Mouse (Mus musculus): Measurements from ENCODE around the gene Gm42688. TPM values are rescaled to one million over a fixed set of nuclear protein-coding genes. Genes with fewer than 3 reads are reported as not detected.
A peak's percentile ranks its signal among the peaks of the same experiment; 100 is the strongest.

Gm42688 gene
- polyA plus RNA-seq, 1 experiment = 4.2 TPM

GRCm38 (mm10) chr6:83122961-83123360 lies 21.5 kb downstream of the Gm42688 start:
- peaks cover 2% of the 10 kb centered on the region for H3K36me3 ChIP-seq (ENCODE audit: control insufficient read depth, insufficient read depth, low read length)
- no peak overlapping the region for H3K27ac ChIP-seq (ENCODE audit: insufficient read depth, low read depth, low read length)
- no peaks in the 10 kb centered on the region for H3K27me3 ChIP-seq (ENCODE audit: control insufficient read depth, insufficient read depth, low read length)
- H3K4me3 ChIP-seq (ENCODE audit: low read depth, low read length) = no peak overlapping the region
- TF ChIP-seq POLR2A (IDR thresholded peaks at IDR 0.05; ENCODE audit: low read depth, low read length) = no peak
- no peak for TF ChIP-seq CTCF (IDR thresholded peaks at IDR 0.05; ENCODE audit: extremely low read depth, insufficient read length, insufficient replicate concordance, low read depth, low read length)
- 88% methylated on average over 5 of the region's 5 CpGs for WGBS
- H3K4me1 ChIP-seq (ENCODE audit: control insufficient read depth, insufficient read depth, insufficient read length, low read length) = peaks cover 15% of the 10 kb centered on the region

DNA sequence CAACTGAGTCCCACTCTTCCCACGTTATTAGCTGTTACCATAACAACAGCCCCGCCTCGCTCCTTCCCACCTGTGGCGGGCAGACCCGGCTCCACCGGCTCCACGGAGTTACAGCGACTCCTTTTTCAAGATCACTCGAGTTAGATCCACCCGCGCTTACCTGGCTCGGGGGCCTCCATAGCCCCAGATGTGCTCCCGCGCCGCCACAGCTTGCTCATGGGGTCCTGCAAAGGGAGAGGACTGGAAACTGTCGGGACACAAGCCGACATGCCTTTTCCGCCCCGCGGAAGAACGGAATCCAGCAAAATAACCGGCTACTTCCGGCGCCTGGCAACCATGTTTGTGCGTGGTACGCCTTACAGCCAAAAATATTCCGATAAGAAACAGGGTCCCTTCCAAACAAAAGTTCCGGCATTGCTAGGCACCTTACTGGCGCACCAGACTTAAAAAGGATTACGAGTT lies 23.5 kb downstream of the Gm42688 start:
- under 1% methylated on average over 30 of the region's 30 CpGs for WGBS
- Histone ChIP-seq H3K4me3 (ENCODE audit: low read depth, low read length) (peak overlapping the region; percentile 74), H3K4me1 (ENCODE audit: control insufficient read depth, insufficient read depth, insufficient read length, low read length) (peaks cover 13% of the 10 kb centered on the region), H3K27ac (ENCODE audit: insufficient read depth, low read depth, low read length) (peak overlapping the region; percentile 17; the same call in 1 of the 2 replicates), H3K36me3 (ENCODE audit: control insufficient read depth, insufficient read depth, low read length) (no peaks in the 10 kb centered on the region), H3K27me3 (ENCODE audit: control insufficient read depth, insufficient read depth, low read length) (no peaks in the 10 kb centered on the region)
- TF ChIP-seq POLR2A (IDR thresholded peaks at IDR 0.05; ENCODE audit: low read depth, low read length) (peak; percentile 83), CTCF (IDR thresholded peaks at IDR 0.05; ENCODE audit: extremely low read depth, insufficient read length, insufficient replicate concordance, low read depth, low read length) (no peak)

GRCm38 (mm10) chr6:83125331-83125730 lies 23.9 kb downstream of the Gm42688 start, which contains the start of gene Ino80b:
TSS of gene Ino80b (minus strand) at chr6:83125431.
- Histone ChIP-seq H3K27me3 (ENCODE audit: control insufficient read depth, insufficient read depth, low read length) (no peaks in the 10 kb centered on the region), H3K4me3 (ENCODE audit: low read depth, low read length) (peak within 1 kb of the TSS; percentile 74), H3K4me1 (ENCODE audit: control insufficient read depth, insufficient read depth, insufficient read length, low read length) (peaks cover 9% of the 10 kb centered on the region), H3K36me3 (ENCODE audit: control insufficient read depth, insufficient read depth, low read length) (no peaks in the 10 kb centered on the region), H3K27ac (ENCODE audit: insufficient read depth, low read depth, low read length) (peak within 1 kb of the TSS; percentile 17; the same call in 1 of the 2 replicates)
- TF ChIP-seq POLR2A (IDR thresholded peaks at IDR 0.05; ENCODE audit: low read depth, low read length) = no peak
- no peak for TF ChIP-seq CTCF (IDR thresholded peaks at IDR 0.05; ENCODE audit: extremely low read depth, insufficient read length, insufficient replicate concordance, low read depth, low read length)
- WGBS = 37% methylated on average over 5 of the region's 5 CpGs

- TF ChIP-seq CTCF (IDR thresholded peaks at IDR 0.05; ENCODE audit: extremely low read depth, insufficient read length, insufficient replicate concordance, low read depth, low read length) (no peak), POLR2A (IDR thresholded peaks at IDR 0.05; ENCODE audit: low read depth, low read length) (no peak)
- Histone ChIP-seq H3K27ac (ENCODE audit: insufficient read depth, low read depth, low read length) (no peak overlapping the region), H3K36me3 (ENCODE audit: control insufficient read depth, insufficient read depth, low read length) (no peaks in the 10 kb centered on the region), H3K4me1 (ENCODE audit: control insufficient read depth, insufficient read depth, insufficient read length, low read length) (peaks cover 12% of the 10 kb centered on the region; the same call in 1 of the 2 replicates), H3K4me3 (ENCODE audit: low read depth, low read length) (no peak overlapping the region), H3K27me3 (ENCODE audit: control insufficient read depth, insufficient read depth, low read length) (no peaks in the 10 kb centered on the region)
- WGBS = 93% methylated on average over 5 of the region's 5 CpGs
These were observed 26.0 kb downstream of the Gm42688 start for GRCm38 (mm10) chr6:83127419-83127818.

DNA sequence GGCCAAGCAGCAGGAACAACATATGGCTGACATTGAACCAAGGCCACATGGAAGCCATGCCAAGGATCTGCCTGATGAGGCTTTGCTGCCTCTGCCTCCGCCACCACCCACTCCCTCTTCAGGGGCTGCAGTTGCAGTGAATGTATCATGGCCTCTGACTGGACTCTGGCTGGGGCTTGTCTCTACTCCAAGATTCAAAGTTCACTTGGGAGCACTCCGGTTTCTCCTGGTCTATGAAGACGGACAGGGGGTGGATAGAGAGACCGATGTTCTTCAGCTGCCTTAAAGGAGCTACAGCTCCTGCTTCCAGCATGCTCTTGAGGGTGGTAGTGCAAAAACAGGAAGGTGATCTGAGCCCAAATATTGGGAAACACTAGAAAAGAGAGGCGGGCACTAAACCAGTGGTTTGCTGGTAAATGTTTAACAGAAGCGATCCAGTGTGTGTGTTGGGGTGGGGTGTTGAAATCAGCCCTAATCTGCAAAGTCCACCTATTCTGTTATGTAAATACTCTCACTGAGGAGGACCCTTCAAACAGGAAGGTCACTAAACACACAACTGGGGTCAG lies 30.1 kb downstream of the Gm42688 start:
- Histone ChIP-seq H3K36me3 (ENCODE audit: control insufficient read depth, insufficient read depth, low read length) (no peaks in the 10 kb centered on the region), H3K4me1 (ENCODE audit: control insufficient read depth, insufficient read depth, insufficient read length, low read length) (peaks cover 21% of the 10 kb centered on the region), H3K27me3 (ENCODE audit: control insufficient read depth, insufficient read depth, low read length) (no peaks in the 10 kb centered on the region), H3K4me3 (ENCODE audit: low read depth, low read length) (no peak overlapping the region), H3K27ac (ENCODE audit: insufficient read depth, low read depth, low read length) (peak overlapping the region; percentile 97)
- 12% methylated on average over 6 of the region's 6 CpGs for WGBS
- TF ChIP-seq POLR2A (IDR thresholded peaks at IDR 0.05; ENCODE audit: low read depth, low read length) = no peak

- peak overlapping the region; percentile 97 for H3K27ac ChIP-seq (ENCODE audit: insufficient read depth, low read depth, low read length)
- peaks cover 21% of the 10 kb centered on the region for H3K4me1 ChIP-seq (ENCODE audit: control insufficient read depth, insufficient read depth, insufficient read length, low read length)
- 42% methylated on average over 9 of the region's 9 CpGs for WGBS
- H3K4me3 ChIP-seq (ENCODE audit: low read depth, low read length) = no peak overlapping the region
- H3K36me3 ChIP-seq (ENCODE audit: control insufficient read depth, insufficient read depth, low read length) = no peaks in the 10 kb centered on the region
- TF ChIP-seq CTCF (IDR thresholded peaks at IDR 0.05; ENCODE audit: extremely low read depth, insufficient read length, insufficient replicate concordance, low read depth, low read length) = no peak
- no peak for TF ChIP-seq POLR2A (IDR thresholded peaks at IDR 0.05; ENCODE audit: low read depth, low read length)
- no peaks in the 10 kb centered on the region for H3K27me3 ChIP-seq (ENCODE audit: control insufficient read depth, insufficient read depth, low read length)
These were observed 30.9 kb downstream of the Gm42688 start for GRCm38 (mm10) chr6:83132176-83132919.

DNA sequence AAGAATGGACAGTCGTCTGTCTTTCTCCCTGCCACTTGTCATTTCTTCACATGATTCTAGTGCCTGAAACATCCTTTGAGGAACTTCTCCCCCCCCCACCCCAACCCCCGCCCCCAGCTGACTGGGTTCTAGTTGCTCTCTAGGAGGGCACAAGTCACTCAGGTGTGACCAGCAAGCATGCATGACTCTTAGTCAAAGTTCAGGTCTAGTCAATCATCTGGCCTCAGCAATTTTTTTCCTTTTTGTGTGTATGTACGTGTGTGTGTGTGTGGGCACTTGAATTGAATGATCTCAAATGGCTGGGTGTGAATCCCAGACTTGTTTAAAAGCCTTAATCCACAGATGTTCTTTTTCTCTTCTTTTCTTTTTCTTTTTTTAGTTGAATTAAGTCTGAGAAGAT lies 32.8 kb downstream of the Gm42688 start:
- no peak overlapping the region for H3K4me3 ChIP-seq (ENCODE audit: low read depth, low read length)
- H3K27me3 ChIP-seq (ENCODE audit: control insufficient read depth, insufficient read depth, low read length) = no peaks in the 10 kb centered on the region
- peak overlapping the region; percentile 93 for H3K27ac ChIP-seq (ENCODE audit: insufficient read depth, low read depth, low read length)
- H3K4me1 ChIP-seq (ENCODE audit: control insufficient read depth, insufficient read depth, insufficient read length, low read length) = peaks cover 27% of the 10 kb centered on the region
- 39% methylated on average over 3 of the region's 3 CpGs for WGBS
- TF ChIP-seq CTCF (IDR thresholded peaks at IDR 0.05; ENCODE audit: extremely low read depth, insufficient read length, insufficient replicate concordance, low read depth, low read length) (no peak), POLR2A (IDR thresholded peaks at IDR 0.05; ENCODE audit: low read depth, low read length) (no peak)
- H3K36me3 ChIP-seq (ENCODE audit: control insufficient read depth, insufficient read depth, low read length) = peaks cover 2% of the 10 kb centered on the region; the same call in 1 of the 2 replicates
